Mouse (Mus musculus) spleen, adult 18-20 months (tissue): Measurements from ENCODE around the gene Cdc42se2.

Experiments
- DNase-seq, 2 experiments: peaks; one replicate each; pipeline ENCODE4 v3.0.0; 2022; ENCODE audit warnings: mixed read lengths in 2 of 2

The Cdc42se2 gene

GRCm38 (mm10) chr11:54787488-54788474 is at the start of gene Cdc42se2:
TSS of gene Cdc42se2 (minus strand) at chr11:54787675.
- DNase-seq = peak; percentile 95 to 99

- no peak for DNase-seq
Measured at GRCm38 (mm10) chr11:54836106-54836505, 48.6 kb upstream of the Cdc42se2 start.

GRCm38 (mm10) chr11:54834596-54834995 is 47.1 kb upstream of the Cdc42se2 start:
- DNase-seq = no peak

GRCm38 (mm10) chr11:54833833-54834232 is 46.4 kb upstream of the Cdc42se2 start:
- no peak for DNase-seq

GRCm38 (mm10) chr11:54826819-54827218 is 39.3 kb upstream of the Cdc42se2 start:
- peak in 1 of 2 experiments; percentile 34 for DNase-seq

GRCm38 (mm10) chr11:54825774-54826173 is 38.3 kb upstream of the Cdc42se2 start:
- DNase-seq = no peak

GRCm38 (mm10) chr11:54823467-54823866 is 36.0 kb upstream of the Cdc42se2 start:
- no peak for DNase-seq

- DNase-seq = no peak
Measured at GRCm38 (mm10) chr11:54819489-54819888, 32.0 kb upstream of the Cdc42se2 start.

GRCm38 (mm10) chr11:54817449-54817848 is 30.0 kb upstream of the Cdc42se2 start:
- no peak for DNase-seq

GRCm38 (mm10) chr11:54815659-54816058 is 28.2 kb upstream of the Cdc42se2 start:
- no peak for DNase-seq

- no peak for DNase-seq
Measured at GRCm38 (mm10) chr11:54812812-54813516, 25.5 kb upstream of the Cdc42se2 start.

- no peak for DNase-seq
Measured at GRCm38 (mm10) chr11:54812314-54812713, 24.8 kb upstream of the Cdc42se2 start.

- DNase-seq = no peak
Measured at GRCm38 (mm10) chr11:54811054-54811453, 23.6 kb upstream of the Cdc42se2 start.

- DNase-seq = no peak
Measured at GRCm38 (mm10) chr11:54809582-54809981, 22.1 kb upstream of the Cdc42se2 start.

GRCm38 (mm10) chr11:54808177-54808576 is 20.7 kb upstream of the Cdc42se2 start:
- peak in 1 of 2 experiments; percentile 32 for DNase-seq

- peak; percentile 38 to 43 for DNase-seq
Measured at GRCm38 (mm10) chr11:54807669-54808068, 20.2 kb upstream of the Cdc42se2 start.

- no peak for DNase-seq
Measured at GRCm38 (mm10) chr11:54806891-54807290, 19.4 kb upstream of the Cdc42se2 start.

- no peak for DNase-seq
Measured at GRCm38 (mm10) chr11:54805196-54805595, 17.7 kb upstream of the Cdc42se2 start.

- no peak for DNase-seq
Measured at GRCm38 (mm10) chr11:54802621-54803020, 15.1 kb upstream of the Cdc42se2 start.

GRCm38 (mm10) chr11:54801791-54802558 is 14.5 kb upstream of the Cdc42se2 start:
- peak; percentile 64 to 70 for DNase-seq

GRCm38 (mm10) chr11:54796551-54796950 is 9.1 kb upstream of the Cdc42se2 start:
- DNase-seq = no peak

GRCm38 (mm10) chr11:54794678-54795077 is 7.2 kb upstream of the Cdc42se2 start:
- DNase-seq = no peak

- no peak for DNase-seq
Measured at GRCm38 (mm10) chr11:54793173-54793572, 5.7 kb upstream of the Cdc42se2 start.
